Mouse (Mus musculus): ENCODE data around the gene Borcs8. TPM values are rescaled to one million over a fixed set of nuclear protein-coding genes. Genes with fewer than 3 reads are reported as not detected.

The Borcs8 gene
- polyA plus RNA-seq, 1 experiment from 2014 or later = 60.8 TPM

GRCm38 (mm10) chr8:70117611-70118010 is 21.7 kb upstream of the Borcs8 start:
- H3K27ac ChIP-seq (replicated peaks) = no peak overlapping the region
- H3K4me2 ChIP-seq = peak overlapping the region; percentile 74
- peaks cover 29% of the 10 kb centered on the region for H3K36me3 ChIP-seq
- peak overlapping the region; percentile 65 for H3K4me3 ChIP-seq (replicated peaks)
- WGBS = 16% methylated on average over 9 of the region's 9 CpGs
- peaks cover 8% of the 10 kb centered on the region; the same call in 1 of the 2 replicates for H3K27me3 ChIP-seq (replicated peaks)
- ATAC-seq (ENCODE audit: low FRiP score) = no peak
- no peak overlapping the region; the same call in 1 of the 2 replicates for H3K9ac ChIP-seq (replicated peaks)
- peaks cover 32% of the 10 kb centered on the region for H3K4me1 ChIP-seq
- no peaks in the 10 kb centered on the region for H3K9me3 ChIP-seq (replicated peaks)

GRCm38 (mm10) chr8:70118726-70119700 is 20.3 kb upstream of the Borcs8 start:
- Histone ChIP-seq H3K4me3 (replicated peaks) (peak overlapping the region; percentile 65), H3K36me3 (peaks cover 17% of the 10 kb centered on the region), H3K27me3 (replicated peaks) (peaks cover 8% of the 10 kb centered on the region; the same call in 1 of the 2 replicates), H3K27ac (replicated peaks) (peak overlapping the region; percentile 86), H3K9me3 (replicated peaks) (no peaks in the 10 kb centered on the region), H3K4me2 (peak overlapping the region; percentile 74), H3K9ac (replicated peaks) (peak overlapping the region; percentile 82), H3K4me1 (peaks cover 28% of the 10 kb centered on the region)
- 2% methylated on average over 17 of the region's 17 CpGs for WGBS
- ATAC-seq (ENCODE audit: low FRiP score) = peak; percentile 80

GRCm38 (mm10) chr8:70120667-70121066 is 18.6 kb upstream of the Borcs8 start, which contains the start of gene Ncan:
Gene Ncan (minus strand): TSS chr8:70120873.
- Histone ChIP-seq H3K4me2 (peak within 1 kb of the TSS; percentile 74), H3K27me3 (replicated peaks) (peaks cover 5% of the 10 kb centered on the region; the same call in 1 of the 2 replicates), H3K4me1 (peaks cover 28% of the 10 kb centered on the region), H3K36me3 (peaks cover under 1% of the 10 kb centered on the region; the same call in 1 of the 2 replicates), H3K9ac (replicated peaks) (peak within 1 kb of the TSS; percentile 82), H3K9me3 (replicated peaks) (no peaks in the 10 kb centered on the region), H3K27ac (replicated peaks) (peak within 1 kb of the TSS; percentile 86), H3K4me3 (replicated peaks) (peak within 1 kb of the TSS; percentile 65)
- under 1% methylated on average over 19 of the region's 19 CpGs for WGBS
- ATAC-seq (ENCODE audit: low FRiP score) = peak; percentile 80

- H3K9ac ChIP-seq (replicated peaks) = no peak overlapping the region
- H3K4me2 ChIP-seq = no peak overlapping the region
- WGBS = 55% methylated on average over 2 of the region's 2 CpGs
- no peaks in the 10 kb centered on the region for H3K9me3 ChIP-seq (replicated peaks)
- H3K4me1 ChIP-seq = peaks cover 14% of the 10 kb centered on the region
- no peak overlapping the region for H3K4me3 ChIP-seq (replicated peaks)
- H3K36me3 ChIP-seq = no peaks in the 10 kb centered on the region
- no peak for ATAC-seq (ENCODE audit: low FRiP score)
- no peak overlapping the region for H3K27ac ChIP-seq (replicated peaks)
- H3K27me3 ChIP-seq (replicated peaks) = peaks cover 5% of the 10 kb centered on the region; the same call in 1 of the 2 replicates
These were observed 16.4 kb upstream of the Borcs8 start for GRCm38 (mm10) chr8:70122863-70123262.

GRCm38 (mm10) chr8:70124992-70125391 is 14.3 kb upstream of the Borcs8 start:
- Histone ChIP-seq H3K4me3 (replicated peaks) (no peak overlapping the region), H3K27me3 (replicated peaks) (peaks cover 5% of the 10 kb centered on the region; the same call in 1 of the 2 replicates), H3K9me3 (replicated peaks) (no peaks in the 10 kb centered on the region), H3K4me2 (no peak overlapping the region), H3K27ac (replicated peaks) (no peak overlapping the region), H3K4me1 (peaks cover 12% of the 10 kb centered on the region), H3K36me3 (no peaks in the 10 kb centered on the region), H3K9ac (replicated peaks) (no peak overlapping the region)
- no peak for ATAC-seq (ENCODE audit: low FRiP score)
- WGBS = 72% methylated on average over 8 of the region's 8 CpGs

- Histone ChIP-seq H3K9me3 (replicated peaks) (no peaks in the 10 kb centered on the region), H3K4me2 (no peak overlapping the region), H3K4me3 (replicated peaks) (no peak overlapping the region), H3K4me1 (peaks cover 31% of the 10 kb centered on the region), H3K27ac (replicated peaks) (peak overlapping the region; percentile 77), H3K36me3 (no peaks in the 10 kb centered on the region; the same call in 1 of the 2 replicates), H3K9ac (replicated peaks) (no peak overlapping the region), H3K27me3 (replicated peaks) (peaks cover 5% of the 10 kb centered on the region; the same call in 1 of the 2 replicates)
- peak; percentile 16; the same call in 1 of the 2 replicates for ATAC-seq (ENCODE audit: low FRiP score)
- WGBS = 65% methylated on average over 3 of the region's 3 CpGs
These were observed 10.9 kb upstream of the Borcs8 start for GRCm38 (mm10) chr8:70128435-70128834.

- Histone ChIP-seq H3K9me3 (replicated peaks) (no peaks in the 10 kb centered on the region), H3K4me3 (replicated peaks) (no peak overlapping the region), H3K27me3 (replicated peaks) (peaks cover 5% of the 10 kb centered on the region; the same call in 1 of the 2 replicates), H3K4me2 (no peak overlapping the region), H3K36me3 (peaks cover 10% of the 10 kb centered on the region), H3K27ac (replicated peaks) (peak overlapping the region; percentile 77), H3K4me1 (peaks cover 31% of the 10 kb centered on the region), H3K9ac (replicated peaks) (no peak overlapping the region)
- 64% methylated on average over 9 of the region's 9 CpGs for WGBS
- peak; percentile 54 for ATAC-seq (ENCODE audit: low FRiP score)
These were observed 9.9 kb upstream of the Borcs8 start for GRCm38 (mm10) chr8:70129309-70129952.

GRCm38 (mm10) chr8:70130066-70130465 is 9.2 kb upstream of the Borcs8 start:
- Histone ChIP-seq H3K36me3 (peaks cover 16% of the 10 kb centered on the region), H3K9me3 (replicated peaks) (no peaks in the 10 kb centered on the region), H3K9ac (replicated peaks) (no peak overlapping the region), H3K4me1 (peaks cover 31% of the 10 kb centered on the region), H3K27ac (replicated peaks) (peak overlapping the region; percentile 77), H3K27me3 (replicated peaks) (peaks cover 2% of the 10 kb centered on the region; the same call in 1 of the 2 replicates), H3K4me2 (no peak overlapping the region), H3K4me3 (replicated peaks) (no peak overlapping the region)
- WGBS = 92% methylated on average over 3 of the region's 3 CpGs
- no peak for ATAC-seq (ENCODE audit: low FRiP score)

GRCm38 (mm10) chr8:70131166-70131883 is 8.0 kb upstream of the Borcs8 start, which contains the start of gene Nr2c2ap:
Gene Nr2c2ap (plus strand): TSS chr8:70131333.
- ATAC-seq (ENCODE audit: low FRiP score) = peak; percentile 84
- Histone ChIP-seq H3K9ac (replicated peaks) (peak within 1 kb of the TSS; percentile 56), H3K4me2 (peak within 1 kb of the TSS; percentile 94), H3K4me1 (peaks cover 31% of the 10 kb centered on the region), H3K27me3 (replicated peaks) (no peaks in the 10 kb centered on the region), H3K27ac (replicated peaks) (peak within 1 kb of the TSS; percentile 77), H3K9me3 (replicated peaks) (no peaks in the 10 kb centered on the region), H3K36me3 (peaks cover 27% of the 10 kb centered on the region), H3K4me3 (replicated peaks) (peak within 1 kb of the TSS; percentile 82)
- 3% methylated on average over 37 of the region's 37 CpGs for WGBS

GRCm38 (mm10) chr8:70134086-70134485 is 5.2 kb upstream of the Borcs8 start:
- no peaks in the 10 kb centered on the region for H3K27me3 ChIP-seq (replicated peaks)
- no peak overlapping the region for H3K4me2 ChIP-seq
- H3K4me3 ChIP-seq (replicated peaks) = no peak overlapping the region
- no peaks in the 10 kb centered on the region for H3K9me3 ChIP-seq (replicated peaks)
- WGBS = 95% methylated on average over 5 of the region's 5 CpGs
- H3K9ac ChIP-seq (replicated peaks) = no peak overlapping the region
- ATAC-seq (ENCODE audit: low FRiP score) = no peak
- peaks cover 27% of the 10 kb centered on the region for H3K36me3 ChIP-seq
- no peak overlapping the region for H3K27ac ChIP-seq (replicated peaks)
- peaks cover 40% of the 10 kb centered on the region for H3K4me1 ChIP-seq

GRCm38 (mm10) chr8:70134931-70135330 is 4.4 kb upstream of the Borcs8 start:
- H3K27me3 ChIP-seq (replicated peaks) = no peaks in the 10 kb centered on the region
- no peak overlapping the region for H3K4me3 ChIP-seq (replicated peaks)
- WGBS = 94% methylated on average over 9 of the region's 9 CpGs
- no peak overlapping the region for H3K4me2 ChIP-seq
- H3K36me3 ChIP-seq = peaks cover 27% of the 10 kb centered on the region
- no peaks in the 10 kb centered on the region for H3K9me3 ChIP-seq (replicated peaks)
- no peak for ATAC-seq (ENCODE audit: low FRiP score)
- H3K4me1 ChIP-seq = peaks cover 37% of the 10 kb centered on the region
- no peak overlapping the region for H3K9ac ChIP-seq (replicated peaks)
- H3K27ac ChIP-seq (replicated peaks) = no peak overlapping the region
